Mouse (Mus musculus) midbrain, embryonic 14.5 days (tissue): Measurements from ENCODE around the gene Atp7b. TPM values are rescaled to one million over a fixed set of nuclear protein-coding genes. Genes with fewer than 3 reads are reported as not detected.

Source experiments
- ATAC-seq: fragments of 200-750 bp; cut with Nextera tagmentation; 2 replicates; pipeline ENCODE4 v1.8.0; 2017; ENCODE audit warnings: moderate number of reproducible peaks, moderate library complexity; ENCODE audit not compliant: low FRiP score, low TSS enrichment
- DNase-seq: peaks from one replicate; pipeline ENCODE4 v3.0.0-alpha.2; 2015
- H3K27ac ChIP-seq: fragments of 300-500 bp; sonication (generic); replicated peaks from 2 replicates; pipeline ENCODE4 v1.5.1; 2014; ENCODE audit warnings: mild to moderate bottlenecking, low read depth, low read length, moderate library complexity
- H3K27me3 ChIP-seq: fragments of 300-500 bp; sonication (generic); 2 replicates; pipeline ENCODE4 v1.6.1; 2014; ENCODE audit warnings: low read length, control low read depth, mixed read lengths; ENCODE audit not compliant: control insufficient read depth, insufficient read depth
- H3K36me3 ChIP-seq: fragments of 300-500 bp; sonication (generic); 2 replicates; pipeline ENCODE4 v1.6.1; 2014; ENCODE audit warnings: low read length, control low read depth; ENCODE audit not compliant: control insufficient read depth, insufficient read depth
- H3K4me1 ChIP-seq: fragments of 300-500 bp; sonication (generic); 2 replicates; pipeline ENCODE4 v1.6.1; 2014; ENCODE audit warnings: mild to moderate bottlenecking, antibody characterized with exemption, low read length, control low read depth; ENCODE audit not compliant: control insufficient read depth, insufficient read depth
- H3K4me2 ChIP-seq: fragments of 300-500 bp; sonication (generic); 2 replicates; pipeline ENCODE4 v1.6.1; 2014; ENCODE audit warnings: mild to moderate bottlenecking, low read length, moderate library complexity
- H3K4me3 ChIP-seq: fragments of 300-500 bp; sonication (generic); replicated peaks from 2 replicates; pipeline ENCODE4 v1.5.1; 2014; ENCODE audit warnings: low read depth, low read length
- H3K9ac ChIP-seq: fragments of 300-500 bp; sonication (generic); replicated peaks from 2 replicates; pipeline ENCODE4 v1.6.1; 2014; ENCODE audit warnings: mild to moderate bottlenecking, low read length, moderate library complexity
- H3K9me3 ChIP-seq: fragments of 300-500 bp; sonication (generic); 2 replicates; pipeline ENCODE4 v1.6.1; 2016; ENCODE audit warnings: low read length, control low read depth, mixed read lengths; ENCODE audit not compliant: control insufficient read depth
- WGBS: fragments of 180-500 bp; shearing (Covaris S2); extraction: QIAGEN DNeasy Blood & Tissue Kit; methylation state at CpG from one replicate; pipeline ENCODE4 v1.1.7; 2014; 5-methylcytosine and 5-hydroxymethylcytosine counted together
- polyA plus RNA-seq: library from polyadenylated mRNA; unstranded; fragments of >200 nt; fragmentation: Nextera tagmentation; extraction: Ambion mirVana; gene quantifications from 2 replicates; pipeline ENCODE4 v1.2.1, GENCODE M21; 2014

Atp7b gene
- polyA plus RNA-seq = 1.5 TPM in 2 replicates

GRCm38 (mm10) chr8:22059821-22060445, at the start of gene Atp7b:
Gene Atp7b, minus strand, starts transcription at chr8:22060305.
- under 1% methylated on average over 45 of the region's 46 CpGs for WGBS
- ATAC-seq (peak; percentile 91), DNase-seq (peak; percentile 54)
- Histone ChIP-seq H3K27me3 (no peaks in the 10 kb centered on the region), H3K27ac (no peak within 1 kb of the TSS; the same call in 1 of the 2 replicates), H3K36me3 (peaks cover 9% of the 10 kb centered on the region), H3K9ac (peak within 1 kb of the TSS; percentile 62), H3K4me2 (peak within 1 kb of the TSS; percentile 85), H3K4me1 (peaks cover 3% of the 10 kb centered on the region; the same call in 1 of the 2 replicates), H3K9me3 (no peaks in the 10 kb centered on the region), H3K4me3 (peak within 1 kb of the TSS; percentile 72)

- Histone ChIP-seq H3K27me3 (no peaks in the 10 kb centered on the region), H3K4me3 (no peak overlapping the region), H3K4me1 (no peaks in the 10 kb centered on the region), H3K36me3 (no peaks in the 10 kb centered on the region), H3K9ac (no peak overlapping the region), H3K4me2 (no peak overlapping the region), H3K9me3 (no peaks in the 10 kb centered on the region), H3K27ac (no peak overlapping the region)
- DNase-seq (no peak), ATAC-seq (no peak)
- WGBS = 84% methylated on average over 4 of the region's 4 CpGs
Measured at GRCm38 (mm10) chr8:22107020-22107419, 46.9 kb upstream of the Atp7b start.

DNA sequence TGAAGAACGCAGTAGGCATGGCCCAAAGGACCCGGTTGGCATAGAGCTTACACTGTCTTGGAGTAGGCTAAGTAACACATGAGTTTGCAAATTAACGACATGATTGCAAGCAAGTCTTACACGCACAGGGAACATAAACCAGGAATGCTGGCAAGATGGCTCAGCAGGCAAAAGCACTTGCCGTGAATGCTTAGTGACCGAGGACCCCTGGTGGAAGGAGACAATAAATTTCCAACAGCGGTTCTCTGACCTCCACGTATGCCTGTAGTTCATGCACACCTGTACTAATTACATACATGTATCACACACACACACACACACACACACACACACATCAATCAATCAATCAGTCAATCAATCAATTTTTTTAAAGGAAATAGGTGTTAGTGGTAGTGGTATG, 31.5 kb upstream of the Atp7b start:
- Histone ChIP-seq H3K9me3 (no peaks in the 10 kb centered on the region), H3K9ac (no peak overlapping the region), H3K27me3 (no peaks in the 10 kb centered on the region), H3K27ac (no peak overlapping the region), H3K36me3 (no peaks in the 10 kb centered on the region), H3K4me1 (no peaks in the 10 kb centered on the region), H3K4me3 (no peak overlapping the region), H3K4me2 (no peak overlapping the region)
- DNase-seq (peak; percentile 53), ATAC-seq (peak; percentile 17; the same call in 1 of the 2 replicates)
- 50% methylated on average over 8 of the region's 8 CpGs for WGBS

- H3K4me2 ChIP-seq = no peak overlapping the region
- no peaks in the 10 kb centered on the region for H3K36me3 ChIP-seq
- H3K27ac ChIP-seq = no peak overlapping the region
- WGBS = 94% methylated on average over 4 of the region's 4 CpGs
- H3K9ac ChIP-seq = no peak overlapping the region
- no peaks in the 10 kb centered on the region for H3K27me3 ChIP-seq
- ATAC-seq (no peak), DNase-seq (no peak)
- H3K9me3 ChIP-seq = no peaks in the 10 kb centered on the region
- no peaks in the 10 kb centered on the region for H3K4me1 ChIP-seq
- H3K4me3 ChIP-seq = no peak overlapping the region
Measured at GRCm38 (mm10) chr8:22089226-22089625, 29.1 kb upstream of the Atp7b start.

GRCm38 (mm10) chr8:22079313-22080007, 19.4 kb upstream of the Atp7b start:
- no peaks in the 10 kb centered on the region for H3K27me3 ChIP-seq
- DNase-seq (no peak), ATAC-seq (no peak)
- H3K4me1 ChIP-seq = no peaks in the 10 kb centered on the region
- H3K36me3 ChIP-seq = no peaks in the 10 kb centered on the region
- no peak overlapping the region for H3K4me2 ChIP-seq
- no peak overlapping the region for H3K4me3 ChIP-seq
- WGBS = 89% methylated on average over 9 of the region's 9 CpGs
- no peak overlapping the region for H3K9ac ChIP-seq
- no peaks in the 10 kb centered on the region for H3K9me3 ChIP-seq
- H3K27ac ChIP-seq = no peak overlapping the region

DNA sequence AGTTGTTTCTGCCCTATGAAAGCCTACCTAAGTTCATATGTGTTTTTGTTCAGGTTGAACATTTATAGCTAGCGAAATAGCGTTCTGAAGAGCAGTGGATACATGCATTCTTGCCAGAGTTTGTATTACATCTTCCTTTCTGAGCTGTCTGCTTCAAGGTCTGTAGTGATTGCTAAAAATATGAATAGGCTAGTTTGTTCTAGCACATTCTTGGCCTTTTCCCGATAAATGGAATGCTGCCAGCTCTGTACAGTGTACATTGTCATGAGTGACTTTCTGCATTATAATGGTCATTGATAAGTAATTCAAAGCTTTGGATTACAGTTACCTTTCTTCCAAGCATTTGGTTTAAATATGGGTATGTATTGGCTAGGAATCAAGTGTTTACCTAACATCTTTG, 1.0 kb upstream of the Atp7b start:
- H3K4me1 ChIP-seq = peaks cover 3% of the 10 kb centered on the region; the same call in 1 of the 2 replicates
- H3K4me2 ChIP-seq = peak overlapping the region; percentile 57
- ATAC-seq (no peak), DNase-seq (no peak)
- no peaks in the 10 kb centered on the region for H3K9me3 ChIP-seq
- WGBS = 4% methylated on average over 3 of the region's 3 CpGs
- peaks cover 21% of the 10 kb centered on the region for H3K36me3 ChIP-seq
- H3K27ac ChIP-seq = no peak overlapping the region
- no peak overlapping the region for H3K9ac ChIP-seq
- H3K4me3 ChIP-seq = peak overlapping the region; percentile 72
- no peaks in the 10 kb centered on the region for H3K27me3 ChIP-seq

GRCm38 (mm10) chr8:22060446-22060889, 363 bp upstream of the Atp7b start, which contains the start of gene Alg11:
Gene Alg11, plus strand, starts transcription at chr8:22060721.
- no peak within 1 kb of the TSS; the same call in 1 of the 2 replicates for H3K27ac ChIP-seq
- H3K36me3 ChIP-seq = peaks cover 14% of the 10 kb centered on the region
- peak; percentile 100 for ATAC-seq
- peak within 1 kb of the TSS; percentile 72 for H3K4me3 ChIP-seq
- H3K27me3 ChIP-seq = no peaks in the 10 kb centered on the region
- H3K4me1 ChIP-seq = peaks cover 3% of the 10 kb centered on the region; the same call in 1 of the 2 replicates
- DNase-seq = peak; percentile 99
- H3K9ac ChIP-seq = peak within 1 kb of the TSS; percentile 62
- peak within 1 kb of the TSS; percentile 85 for H3K4me2 ChIP-seq
- 0% methylated on average over 36 of the region's 36 CpGs for WGBS
- no peaks in the 10 kb centered on the region for H3K9me3 ChIP-seq

GRCm38 (mm10) chr8:22059153-22059738, 859 bp downstream of the Atp7b start:
- Histone ChIP-seq H3K9me3 (no peaks in the 10 kb centered on the region), H3K9ac (no peak overlapping the region), H3K4me1 (peaks cover 3% of the 10 kb centered on the region; the same call in 1 of the 2 replicates), H3K27me3 (no peaks in the 10 kb centered on the region), H3K27ac (no peak overlapping the region), H3K4me2 (peak overlapping the region; percentile 85), H3K36me3 (peaks cover 3% of the 10 kb centered on the region), H3K4me3 (peak overlapping the region; percentile 72)
- 39% methylated on average over 11 of the region's 11 CpGs for WGBS
- no peak for DNase-seq
- no peak for ATAC-seq
